In the genomic region with DNA sequence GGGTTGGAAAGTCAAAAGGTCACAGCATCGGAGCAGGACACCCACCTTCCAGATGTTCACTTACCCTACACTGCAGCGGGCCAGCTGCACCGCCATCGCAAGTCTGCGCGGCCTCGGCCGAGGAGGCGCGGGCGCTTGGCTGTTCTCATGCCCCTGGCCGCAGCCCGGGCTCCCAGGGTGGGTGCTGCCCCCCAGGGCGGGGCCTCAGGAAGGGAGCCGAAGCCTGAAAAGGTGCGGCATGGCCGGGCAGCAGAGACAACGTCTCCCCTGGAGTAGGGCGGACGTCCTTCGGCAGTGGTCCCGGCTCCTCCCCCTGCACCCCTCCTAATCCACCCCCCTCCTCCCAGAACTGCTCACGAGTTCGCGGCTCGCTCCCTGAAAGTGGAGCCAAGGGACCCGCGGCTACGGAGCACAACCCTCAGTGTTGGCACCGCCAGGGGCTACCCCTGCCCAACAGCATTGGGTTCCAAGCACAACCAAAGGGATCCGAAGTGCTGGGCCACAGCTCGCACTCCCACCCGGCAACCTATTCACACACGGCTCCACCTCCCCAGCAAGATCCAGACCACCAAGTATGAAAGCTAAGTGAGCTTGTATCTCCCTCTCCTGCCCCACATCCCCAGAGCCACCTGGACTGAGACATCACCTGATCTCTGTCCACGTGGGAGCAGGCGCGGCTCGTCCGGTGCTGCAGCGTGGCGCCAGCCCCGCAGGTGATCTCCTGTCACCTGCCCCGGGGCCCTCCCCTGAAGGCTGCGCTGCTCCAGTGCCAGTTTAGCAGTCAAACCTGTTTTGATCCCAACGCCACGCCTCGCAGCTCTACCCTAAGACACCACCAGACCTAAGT, we compare ENCODE assay signal across 8 mouse cellular contexts.
DNase-seq lines count a peak whose midpoint lies in the region; ATAC-seq and TF ChIP-seq lines count a peak whose summit lies in the region.

No protein-coding gene starts in this region.

- H3K4me2 ChIP-seq in embryonic facial prominence, embryonic 13.5 days = peak overlapping the region; percentile 98
- peak overlapping the region; percentile 98 for H3K4me2 ChIP-seq in hindbrain, embryonic 13.5 days
- peak overlapping the region; percentile 97 for H3K4me2 ChIP-seq in limb, embryonic 13.5 days (replicated peaks)
- peak overlapping the region; percentile 98 for H3K4me2 ChIP-seq in stomach, postnatal 0 days (replicated peaks; ENCODE audit: low read depth)

- DNase-seq in adrenal gland, adult 2 months = peak; percentile 11
- DNase-seq in adrenal gland, adult 18-20 months (ENCODE audit: low spot score in 2 of 2) = no peak
- peak; percentile 50 for DNase-seq in midbrain, embryonic 10.5 days (ENCODE audit: low spot score)
- DNase-seq in stomach, postnatal 0 days (ENCODE audit: low spot score) = peak; percentile 89

- TF ChIP-seq CTCF in stomach, postnatal 0 days (IDR thresholded peaks at IDR 0.05; ENCODE audit: low read depth) = no peak

- ATAC-seq in activated CD4-positive, CD25-positive, alpha-beta regulatory T cell, adult 4 months = peak; percentile 60
- ATAC-seq in embryonic facial prominence, embryonic 13.5 days (ENCODE audit: insufficient number of reproducible peaks, insufficient read depth, low FRiP score, low TSS enrichment, low read depth) = peak; percentile 50; the same call in 1 of the 2 replicates
- ATAC-seq in hindbrain, embryonic 13.5 days (ENCODE audit: low FRiP score) = peak; percentile 85
- ATAC-seq in limb, embryonic 13.5 days (ENCODE audit: low FRiP score, low read depth) = peak; percentile 77
- peak; percentile 95 for ATAC-seq in stomach, postnatal 0 days (ENCODE audit: low FRiP score, low TSS enrichment)

- H3K4me3 ChIP-seq in embryonic facial prominence, embryonic 13.5 days = peak overlapping the region; percentile 61
- peak overlapping the region; percentile 69 for H3K4me3 ChIP-seq in hindbrain, embryonic 13.5 days
- peak overlapping the region; percentile 61 for H3K4me3 ChIP-seq in limb, embryonic 13.5 days
- peak overlapping the region; percentile 71 for H3K4me3 ChIP-seq in midbrain, embryonic 10.5 days
- peak overlapping the region; percentile 57 for H3K4me3 ChIP-seq in stomach, postnatal 0 days (ENCODE audit: low read depth, low read length)

- peaks cover 4% of the 10 kb centered on the region; the same call in 1 of the 2 replicates for H3K27me3 ChIP-seq in embryonic facial prominence, embryonic 13.5 days
- H3K27me3 ChIP-seq in hindbrain, embryonic 13.5 days = no peaks in the 10 kb centered on the region
- peaks cover 8% of the 10 kb centered on the region for H3K27me3 ChIP-seq in limb, embryonic 13.5 days
- H3K27me3 ChIP-seq in midbrain, embryonic 10.5 days (ENCODE audit: low read depth, poor library complexity, severe bottlenecking) = peaks cover 26% of the 10 kb centered on the region
- H3K27me3 ChIP-seq in stomach, postnatal 0 days (ENCODE audit: control insufficient read depth, insufficient read depth, low read length) = no peaks in the 10 kb centered on the region

- no peaks in the 10 kb centered on the region for H3K36me3 ChIP-seq in embryonic facial prominence, embryonic 13.5 days
- no peaks in the 10 kb centered on the region for H3K36me3 ChIP-seq in hindbrain, embryonic 13.5 days
- no peaks in the 10 kb centered on the region for H3K36me3 ChIP-seq in limb, embryonic 13.5 days
- no peaks in the 10 kb centered on the region for H3K36me3 ChIP-seq in midbrain, embryonic 10.5 days
- no peaks in the 10 kb centered on the region for H3K36me3 ChIP-seq in stomach, postnatal 0 days (ENCODE audit: control insufficient read depth, insufficient read depth, low read length)

- TF ChIP-seq EP300 in stomach, postnatal 0 days (optimal IDR thresholded peaks at IDR 0.05) = no peak

- H3K9me3 ChIP-seq in embryonic facial prominence, embryonic 13.5 days = no peaks in the 10 kb centered on the region
- H3K9me3 ChIP-seq in hindbrain, embryonic 13.5 days = no peaks in the 10 kb centered on the region
- H3K9me3 ChIP-seq in limb, embryonic 13.5 days = no peaks in the 10 kb centered on the region
- no peaks in the 10 kb centered on the region for H3K9me3 ChIP-seq in midbrain, embryonic 10.5 days (replicated peaks)
- no peaks in the 10 kb centered on the region for H3K9me3 ChIP-seq in stomach, postnatal 0 days (ENCODE audit: control insufficient read depth, low read length)

- under 1% methylated on average over 47 of the region's 47 CpGs for WGBS in embryonic facial prominence, embryonic 13.5 days
- WGBS in hindbrain, embryonic 13.5 days = under 1% methylated on average over 44 of the region's 47 CpGs
- under 1% methylated on average over 47 of the region's 47 CpGs for WGBS in limb, embryonic 13.5 days
- WGBS in midbrain, embryonic 10.5 days = under 1% methylated on average over 46 of the region's 47 CpGs
- WGBS in stomach, postnatal 0 days = 2% methylated on average over 47 of the region's 47 CpGs

- peak overlapping the region; percentile 73 for H3K9ac ChIP-seq in embryonic facial prominence, embryonic 13.5 days
- H3K9ac ChIP-seq in hindbrain, embryonic 13.5 days = peak overlapping the region; percentile 76
- H3K9ac ChIP-seq in limb, embryonic 13.5 days = peak overlapping the region; percentile 69
- H3K9ac ChIP-seq in stomach, postnatal 0 days (ENCODE audit: low read length) = peak overlapping the region; percentile 68

- H3K27ac ChIP-seq in embryonic facial prominence, embryonic 13.5 days = no peak overlapping the region
- H3K27ac ChIP-seq in hindbrain, embryonic 13.5 days = no peak overlapping the region
- no peak overlapping the region for H3K27ac ChIP-seq in limb, embryonic 13.5 days
- H3K27ac ChIP-seq in midbrain, embryonic 10.5 days (replicated peaks) = peak overlapping the region; percentile 79
- H3K27ac ChIP-seq in stomach, postnatal 0 days (replicated peaks) = peak overlapping the region; percentile 53; the same call in 1 of the 2 replicates

- H3K4me1 ChIP-seq in embryonic facial prominence, embryonic 13.5 days = peaks cover 19% of the 10 kb centered on the region
- peaks cover 19% of the 10 kb centered on the region for H3K4me1 ChIP-seq in hindbrain, embryonic 13.5 days (replicated peaks)
- H3K4me1 ChIP-seq in limb, embryonic 13.5 days = peaks cover 17% of the 10 kb centered on the region
- H3K4me1 ChIP-seq in midbrain, embryonic 10.5 days = peaks cover 24% of the 10 kb centered on the region
- no peaks in the 10 kb centered on the region for H3K4me1 ChIP-seq in stomach, postnatal 0 days (replicated peaks; ENCODE audit: control insufficient read depth, insufficient read depth)

Comparison
In these comparisons a context has a peak if more than half of its experiments do, and no peak if none do; other contexts are left out.
1. DNase-seq: peak in adrenal gland, adult 2 months (single experiment), midbrain, embryonic 10.5 days (single experiment) and stomach, postnatal 0 days (single experiment); none in adrenal gland, adult 18-20 months (0 of 2).
2. H3K27ac ChIP-seq: peak in midbrain, embryonic 10.5 days (single experiment) and stomach, postnatal 0 days (single experiment); none in embryonic facial prominence, embryonic 13.5 days (single experiment), hindbrain, embryonic 13.5 days (single experiment) and limb, embryonic 13.5 days (single experiment).
3. Peak in every context shown above with its lines, with median percentiles within 50 percentile points of each other: ATAC-seq, H3K4me2 ChIP-seq, H3K4me3 ChIP-seq and H3K9ac ChIP-seq.